Mouse (Mus musculus) testis, adult 2 months (tissue): ENCODE results near the gene Rcan2. TPM values are rescaled to one million over a fixed set of nuclear protein-coding genes. Genes with fewer than 3 reads are reported as not detected.

Source experiments
- H3K27ac ChIP-seq: fragments of 200-500 bp; 2 replicates; pipeline ENCODE4 v1.5.1; 2012; ENCODE audit warnings: low read depth, low read length; ENCODE audit not compliant: control insufficient read depth, insufficient read depth
- H3K27me3 ChIP-seq: fragments of 200-500 bp; 2 replicates; pipeline ENCODE4 v1.6.1; 2012; ENCODE audit warnings: mild to moderate bottlenecking, low read length, moderate library complexity; ENCODE audit not compliant: control insufficient read depth, insufficient read depth
- H3K36me3 ChIP-seq: fragments of 200-500 bp; 2 replicates; pipeline ENCODE4 v1.6.1; 2012; ENCODE audit warnings: mild to moderate bottlenecking, low read length; ENCODE audit not compliant: control insufficient read depth, insufficient read depth
- H3K4me1 ChIP-seq: fragments of 200-500 bp; 2 replicates; pipeline ENCODE4 v1.6.1; 2012; ENCODE audit warnings: low read length; ENCODE audit not compliant: control insufficient read depth, insufficient read depth
- H3K4me3 ChIP-seq: fragments of 200-500 bp; 2 replicates; pipeline ENCODE4 v1.5.1; 2012; ENCODE audit warnings: low read depth, mild to moderate bottlenecking, low read length, moderate library complexity, mixed read lengths; ENCODE audit not compliant: control insufficient read depth
- CTCF ChIP-seq: fragments of 200-500 bp; IDR thresholded peaks from 2 replicates; pipeline ENCODE4 v1.5.1; 2012; ENCODE audit warnings: low read depth, mild to moderate bottlenecking, inconsistent platforms, low read length, moderate library complexity; ENCODE audit not compliant: control insufficient read depth, insufficient read depth, insufficient replicate concordance
- POLR2A ChIP-seq: fragments of 200-500 bp; IDR thresholded peaks from 2 replicates; pipeline ENCODE4 v1.6.1; 2012; ENCODE audit warnings: low read depth, mild to moderate bottlenecking, inconsistent platforms, low read length, moderate library complexity; ENCODE audit not compliant: control insufficient read depth
- polyA plus RNA-seq: library from polyadenylated mRNA; depleted of rRNA; stranded (reverse); fragments of >200 nt; gene quantifications from 2 replicates; pipeline ENCODE4 v1.2.3, GENCODE M21; 2012

The Rcan2 gene
- polyA plus RNA-seq, 1 experiment = 1.3 TPM

GRCm38 (mm10) chr17:44029616-44030015, 228.5 kb downstream of the Rcan2 start:
- no peaks in the 10 kb centered on the region for H3K36me3 ChIP-seq
- TF ChIP-seq POLR2A (no peak), CTCF (no peak)
- no peaks in the 10 kb centered on the region for H3K4me1 ChIP-seq
- H3K27ac ChIP-seq = no peak overlapping the region
- H3K27me3 ChIP-seq = no peaks in the 10 kb centered on the region
- no peak overlapping the region for H3K4me3 ChIP-seq

- Histone ChIP-seq H3K4me3 (no peak overlapping the region), H3K4me1 (no peaks in the 10 kb centered on the region), H3K27ac (no peak overlapping the region), H3K36me3 (no peaks in the 10 kb centered on the region), H3K27me3 (no peaks in the 10 kb centered on the region)
- no peak for TF ChIP-seq POLR2A
- TF ChIP-seq CTCF = no peak
Observed at GRCm38 (mm10) chr17:44030776-44031587, 229.8 kb downstream of the Rcan2 start.

GRCm38 (mm10) chr17:44035005-44035404, 233.9 kb downstream of the Rcan2 start:
- Histone ChIP-seq H3K4me1 (no peaks in the 10 kb centered on the region), H3K4me3 (no peak overlapping the region), H3K27me3 (no peaks in the 10 kb centered on the region), H3K36me3 (no peaks in the 10 kb centered on the region), H3K27ac (no peak overlapping the region)
- TF ChIP-seq POLR2A (no peak), CTCF (no peak)

DNA sequence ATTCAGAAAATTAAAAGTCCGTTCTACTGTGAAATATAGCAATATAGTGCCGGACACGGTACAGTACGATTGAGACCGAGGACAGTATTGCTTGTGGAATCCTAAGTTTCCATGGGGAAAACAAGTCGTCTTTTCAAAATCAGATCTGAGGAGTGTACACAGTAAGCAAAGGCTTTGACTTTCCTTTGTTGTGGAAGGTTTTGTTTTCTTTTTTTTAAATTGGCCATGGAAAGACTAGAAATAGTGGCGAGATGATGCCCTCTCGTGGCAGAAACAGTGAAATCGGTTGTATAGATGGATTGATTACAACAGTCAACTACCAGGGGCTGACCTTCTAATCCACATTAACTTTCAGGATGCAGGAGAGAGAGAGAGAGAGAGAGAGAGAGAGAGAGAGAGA, 237.5 kb downstream of the Rcan2 start:
- H3K4me1 ChIP-seq = no peaks in the 10 kb centered on the region
- no peaks in the 10 kb centered on the region for H3K36me3 ChIP-seq
- TF ChIP-seq POLR2A (no peak), CTCF (no peak)
- H3K27ac ChIP-seq = no peak overlapping the region
- H3K27me3 ChIP-seq = no peaks in the 10 kb centered on the region
- no peak overlapping the region for H3K4me3 ChIP-seq

GRCm38 (mm10) chr17:44040449-44040848, 239.3 kb downstream of the Rcan2 start:
- no peak overlapping the region for H3K27ac ChIP-seq

GRCm38 (mm10) chr17:44042301-44042700, 241.2 kb downstream of the Rcan2 start:
- Histone ChIP-seq H3K27ac (no peak overlapping the region), H3K4me1 (no peaks in the 10 kb centered on the region), H3K4me3 (no peak overlapping the region), H3K27me3 (no peaks in the 10 kb centered on the region), H3K36me3 (no peaks in the 10 kb centered on the region)
- TF ChIP-seq POLR2A (no peak), CTCF (no peak)

More at GRCm38 (mm10) chr17:44040449-44040848, 239.3 kb downstream of the Rcan2 start:
- no peaks in the 10 kb centered on the region for H3K36me3 ChIP-seq
- no peak overlapping the region for H3K4me3 ChIP-seq
- no peak for TF ChIP-seq POLR2A
- no peak for TF ChIP-seq CTCF
- no peaks in the 10 kb centered on the region for H3K27me3 ChIP-seq
- H3K4me1 ChIP-seq = no peaks in the 10 kb centered on the region

DNA sequence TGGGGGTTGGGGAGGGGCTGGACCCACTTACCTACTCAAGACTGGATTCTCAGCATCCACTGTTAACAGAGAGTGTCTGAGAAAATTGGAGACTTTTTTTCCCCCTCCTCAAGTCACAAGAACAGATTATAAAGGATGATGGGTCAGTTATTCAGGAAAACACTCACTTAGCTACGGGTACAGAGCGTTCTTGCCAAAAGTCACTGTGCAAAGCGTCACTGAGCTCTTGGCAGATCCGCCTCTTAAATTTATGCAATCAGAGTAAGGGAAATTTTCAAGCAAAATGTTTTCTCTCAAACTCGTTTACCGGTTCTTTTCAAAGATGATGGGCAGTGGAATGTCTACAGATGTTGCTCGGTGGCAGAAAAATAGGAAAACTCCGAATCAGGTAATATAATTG, 241.7 kb downstream of the Rcan2 start:
- Histone ChIP-seq H3K36me3 (no peaks in the 10 kb centered on the region), H3K27ac (no peak overlapping the region), H3K4me3 (no peak overlapping the region), H3K27me3 (no peaks in the 10 kb centered on the region), H3K4me1 (no peaks in the 10 kb centered on the region)
- TF ChIP-seq CTCF (no peak), POLR2A (no peak)
